ENCODE assay signal across 8 mouse cellular contexts in the genomic region with DNA sequence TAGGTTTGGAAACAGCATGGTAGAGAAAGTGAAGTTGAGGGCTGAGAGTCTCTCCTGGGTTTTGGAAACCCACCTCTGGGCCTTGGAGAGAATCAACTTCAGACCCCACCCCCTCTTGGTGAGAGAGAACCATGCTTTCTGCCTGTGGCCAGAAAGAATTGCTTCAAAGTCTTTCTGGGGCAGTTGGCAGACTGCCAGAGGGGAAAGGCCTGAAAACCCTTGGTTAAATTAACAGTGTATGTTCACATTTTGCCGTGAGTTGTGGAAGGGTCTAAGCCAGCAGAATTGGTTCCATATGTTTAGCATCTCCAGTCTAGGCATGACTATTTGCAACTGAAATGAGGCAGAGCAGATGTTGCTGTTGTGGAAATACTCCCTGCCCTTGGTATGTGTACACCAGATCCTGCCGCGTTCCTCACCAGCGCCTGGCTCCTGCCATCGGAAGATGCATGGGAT. TPM values are rescaled to one million over a fixed set of nuclear protein-coding genes. Genes with fewer than 3 reads are reported as not detected.
DNase-seq lines count a peak whose midpoint lies in the region; ATAC-seq lines count a peak whose summit lies in the region.

No protein-coding gene starts in this region.

- DNase-seq in midbrain, embryonic 10.5 days (ENCODE audit: low spot score): peak; percentile 41
- peak; percentile 31 for DNase-seq in fibroblast of lung, adult 2 months (ENCODE audit: low read depth)
- peak; percentile 68 to 79 for DNase-seq in kidney, adult 8-10 months
- no peak for DNase-seq in urinary bladder, postnatal 10 days (ENCODE audit: low spot score)
- no peak for DNase-seq in natural killer cell, adult 2 months (ENCODE audit: low spot score in 2 of 2)
- no peak for DNase-seq in left cerebral cortex, postnatal 36 days (ENCODE audit: low spot score in 2 of 2)

- no peak overlapping the region for H3K4me2 ChIP-seq in midbrain, embryonic 13.5 days (replicated peaks)
- H3K4me2 ChIP-seq in lung, embryonic 16.5 days (ENCODE audit: low read depth, low read length): no peak overlapping the region

- H3K27ac ChIP-seq in midbrain, embryonic 10.5 days (replicated peaks): 0 out of 2 replicates have a peak overlapping the region, but pooled peaks have one; percentile 17
- H3K27ac ChIP-seq in midbrain, embryonic 13.5 days: no peak overlapping the region
- H3K27ac ChIP-seq in lung, embryonic 16.5 days (ENCODE audit: low read length): peak overlapping the region; percentile 82

- no peaks in the 10 kb centered on the region for H3K9me3 ChIP-seq in midbrain, embryonic 10.5 days (replicated peaks)
- no peaks in the 10 kb centered on the region for H3K9me3 ChIP-seq in midbrain, embryonic 13.5 days
- no peaks in the 10 kb centered on the region for H3K9me3 ChIP-seq in lung, embryonic 16.5 days (ENCODE audit: control insufficient read depth, low read length)

- H3K4me1 ChIP-seq in midbrain, embryonic 10.5 days: peaks cover 18% of the 10 kb centered on the region
- H3K4me1 ChIP-seq in midbrain, embryonic 13.5 days (replicated peaks): peaks cover 5% of the 10 kb centered on the region
- H3K4me1 ChIP-seq in lung, embryonic 16.5 days (replicated peaks; ENCODE audit: control insufficient read depth, insufficient read depth, low read length): peaks cover 28% of the 10 kb centered on the region

- H3K9ac ChIP-seq in midbrain, embryonic 13.5 days (replicated peaks): no peak overlapping the region
- no peak overlapping the region for H3K9ac ChIP-seq in lung, embryonic 16.5 days (ENCODE audit: low read length)

- ATAC-seq in midbrain, embryonic 13.5 days: no peak
- peak; percentile 87 for ATAC-seq in lung, embryonic 16.5 days (ENCODE audit: low read depth)

- H3K36me3 ChIP-seq in midbrain, embryonic 10.5 days: no peaks in the 10 kb centered on the region
- H3K36me3 ChIP-seq in midbrain, embryonic 13.5 days: no peaks in the 10 kb centered on the region
- no peaks in the 10 kb centered on the region for H3K36me3 ChIP-seq in lung, embryonic 16.5 days (ENCODE audit: control insufficient read depth, insufficient read depth, low read length)

- no peak overlapping the region for H3K4me3 ChIP-seq in midbrain, embryonic 10.5 days
- H3K4me3 ChIP-seq in midbrain, embryonic 13.5 days (replicated peaks): no peak overlapping the region
- H3K4me3 ChIP-seq in lung, embryonic 16.5 days (ENCODE audit: low read length): no peak overlapping the region

- intact Hi-C loops in left cerebral cortex, postnatal 36 days (cut with DNase I): no loop called here

- H3K27me3 ChIP-seq in midbrain, embryonic 10.5 days (ENCODE audit: low read depth, poor library complexity, severe bottlenecking): no peaks in the 10 kb centered on the region
- no peaks in the 10 kb centered on the region for H3K27me3 ChIP-seq in midbrain, embryonic 13.5 days
- H3K27me3 ChIP-seq in lung, embryonic 16.5 days (ENCODE audit: control insufficient read depth, insufficient read depth, low read depth, low read length): no peaks in the 10 kb centered on the region

- WGBS in midbrain, embryonic 10.5 days: 76% methylated on average over 5 of the region's 5 CpGs
- WGBS in midbrain, embryonic 13.5 days: 61% methylated on average over 5 of the region's 5 CpGs
- WGBS in lung, embryonic 16.5 days: 27% methylated on average over 5 of the region's 5 CpGs

RNA-seq across cellular contexts. Expression of gene Mertk, which starts 14.8 kb away (rescaled TPM):
- polyA plus RNA-seq in midbrain, embryonic 10.5 days (2016; fragmentation: Nextera tagmentation; extraction: Ambion mirVana): 3.1 and 3.7 TPM in 2 replicates
- polyA plus RNA-seq in midbrain, embryonic 13.5 days (2015; fragmentation: Nextera tagmentation; extraction: Ambion mirVana): 1.4 and 1.6 TPM in 2 replicates
- 7.8 and 9.2 TPM in 2 replicates for polyA plus RNA-seq in lung, embryonic 16.5 days (2015; fragmentation: Nextera tagmentation; extraction: Ambion mirVana)
- total RNA-seq in left cerebral cortex, postnatal 36 days (2021): 10 to 100 TPM; 30.4 to 40.0 TPM

RNA-seq across cellular contexts. Expression of gene Anapc1, which starts 26.4 kb away (rescaled TPM):
- polyA plus RNA-seq in midbrain, embryonic 10.5 days (2016; fragmentation: Nextera tagmentation; extraction: Ambion mirVana): 73.9 and 78.3 TPM in 2 replicates
- 55.2 and 57.9 TPM in 2 replicates for polyA plus RNA-seq in midbrain, embryonic 13.5 days (2015; fragmentation: Nextera tagmentation; extraction: Ambion mirVana)
- polyA plus RNA-seq in lung, embryonic 16.5 days (2015; fragmentation: Nextera tagmentation; extraction: Ambion mirVana): 56.8 and 60.7 TPM in 2 replicates
- 10 to 100 TPM; 52.6 to 75.4 TPM for total RNA-seq in left cerebral cortex, postnatal 36 days (2021)

Comparison
In these comparisons a context has a peak if more than half of its experiments do, and no peak if none do; other contexts are left out.
1. DNase-seq: peak in midbrain, embryonic 10.5 days (single experiment), fibroblast of lung, adult 2 months (single experiment) and kidney, adult 8-10 months (2 of 2); none in urinary bladder, postnatal 10 days (single experiment), natural killer cell, adult 2 months (0 of 2) and left cerebral cortex, postnatal 36 days (0 of 2).